Mouse (Mus musculus): ENCODE measurements around the gene Nek2. TPM values are rescaled to one million over a fixed set of nuclear protein-coding genes. Genes with fewer than 3 reads are reported as not detected.
A peak's percentile ranks its signal among the peaks of the same experiment; 100 is the strongest.

The Nek2 gene
- polyA plus RNA-seq, 1 experiment from 2014 or later: 40.9 TPM

GRCm38 (mm10) chr1:191814935-191815334, 6.3 kb upstream of the Nek2 start:
- Histone ChIP-seq H3K27ac (no peak overlapping the region), H3K9me3 (no peaks in the 10 kb centered on the region), H3K4me3 (replicated peaks) (no peak overlapping the region), H3K36me3 (no peaks in the 10 kb centered on the region), H3K9ac (replicated peaks) (no peak overlapping the region), H3K4me2 (no peak overlapping the region), H3K27me3 (no peaks in the 10 kb centered on the region), H3K4me1 (replicated peaks) (peaks cover 10% of the 10 kb centered on the region)
- ATAC-seq (ENCODE audit: insufficient number of reproducible peaks, insufficient read depth, low FRiP score, low TSS enrichment, low read depth): no peak
- 27% methylated on average over 5 of the region's 5 CpGs for WGBS

- no peaks in the 10 kb centered on the region for H3K27me3 ChIP-seq
- H3K9me3 ChIP-seq: no peaks in the 10 kb centered on the region
- H3K36me3 ChIP-seq: no peaks in the 10 kb centered on the region
- no peak overlapping the region for H3K4me2 ChIP-seq
- ATAC-seq (ENCODE audit: insufficient number of reproducible peaks, insufficient read depth, low FRiP score, low TSS enrichment, low read depth): no peak
- no peak overlapping the region for H3K9ac ChIP-seq (replicated peaks)
- no peak overlapping the region for H3K4me3 ChIP-seq (replicated peaks)
- no peak overlapping the region for H3K27ac ChIP-seq
- WGBS: 74% methylated on average over 3 of the region's 3 CpGs
- peaks cover 16% of the 10 kb centered on the region for H3K4me1 ChIP-seq (replicated peaks)
These were observed 4.6 kb upstream of the Nek2 start for GRCm38 (mm10) chr1:191816596-191816995.

- Histone ChIP-seq H3K9ac (replicated peaks) (no peak overlapping the region), H3K27ac (no peak overlapping the region), H3K27me3 (no peaks in the 10 kb centered on the region), H3K4me2 (0 out of 2 replicates have a peak overlapping the region, but pooled peaks have one; percentile 18), H3K36me3 (no peaks in the 10 kb centered on the region), H3K4me3 (replicated peaks) (no peak overlapping the region), H3K9me3 (no peaks in the 10 kb centered on the region), H3K4me1 (replicated peaks) (peaks cover 22% of the 10 kb centered on the region)
- 40% methylated on average over 19 of the region's 19 CpGs for WGBS
- ATAC-seq (ENCODE audit: insufficient number of reproducible peaks, insufficient read depth, low FRiP score, low TSS enrichment, low read depth): peak; percentile 37; the same call in 1 of the 2 replicates
These were observed 3.7 kb upstream of the Nek2 start for GRCm38 (mm10) chr1:191817418-191818144.

GRCm38 (mm10) chr1:191818145-191818631, 3.1 kb upstream of the Nek2 start:
- Histone ChIP-seq H3K27me3 (no peaks in the 10 kb centered on the region), H3K9me3 (no peaks in the 10 kb centered on the region), H3K4me3 (replicated peaks) (no peak overlapping the region), H3K36me3 (peaks cover 5% of the 10 kb centered on the region; the same call in 1 of the 2 replicates), H3K27ac (no peak overlapping the region), H3K9ac (replicated peaks) (no peak overlapping the region), H3K4me1 (replicated peaks) (peaks cover 22% of the 10 kb centered on the region), H3K4me2 (0 out of 2 replicates have a peak overlapping the region, but pooled peaks have one; percentile 18)
- WGBS: 40% methylated on average over 6 of the region's 6 CpGs
- ATAC-seq (ENCODE audit: insufficient number of reproducible peaks, insufficient read depth, low FRiP score, low TSS enrichment, low read depth): no peak

- Histone ChIP-seq H3K27me3 (no peaks in the 10 kb centered on the region), H3K4me3 (replicated peaks) (no peak overlapping the region), H3K9ac (replicated peaks) (no peak overlapping the region), H3K36me3 (peaks cover 14% of the 10 kb centered on the region; the same call in 1 of the 2 replicates), H3K4me2 (no peak overlapping the region), H3K27ac (no peak overlapping the region), H3K4me1 (replicated peaks) (peaks cover 22% of the 10 kb centered on the region), H3K9me3 (no peaks in the 10 kb centered on the region)
- ATAC-seq (ENCODE audit: insufficient number of reproducible peaks, insufficient read depth, low FRiP score, low TSS enrichment, low read depth): no peak
These were observed 2.2 kb upstream of the Nek2 start for GRCm38 (mm10) chr1:191819026-191819425.

GRCm38 (mm10) chr1:191820951-191821325, 306 bp upstream of the Nek2 start:
- peak; percentile 57 for ATAC-seq (ENCODE audit: insufficient number of reproducible peaks, insufficient read depth, low FRiP score, low TSS enrichment, low read depth)
- H3K9ac ChIP-seq (replicated peaks): no peak overlapping the region; the same call in 1 of the 2 replicates

GRCm38 (mm10) chr1:191829124-191829523, 7.9 kb downstream of the Nek2 start:
- no peaks in the 10 kb centered on the region for H3K9me3 ChIP-seq
- no peak overlapping the region for H3K27ac ChIP-seq
- H3K9ac ChIP-seq (replicated peaks): no peak overlapping the region
- WGBS: 91% methylated on average over 3 of the region's 3 CpGs
- no peak for ATAC-seq (ENCODE audit: insufficient number of reproducible peaks, insufficient read depth, low FRiP score, low TSS enrichment, low read depth)
- no peak overlapping the region for H3K4me3 ChIP-seq (replicated peaks)
- no peaks in the 10 kb centered on the region for H3K27me3 ChIP-seq
- peaks cover 93% of the 10 kb centered on the region for H3K36me3 ChIP-seq
- no peak overlapping the region for H3K4me2 ChIP-seq
- no peaks in the 10 kb centered on the region for H3K4me1 ChIP-seq (replicated peaks)

More at GRCm38 (mm10) chr1:191820951-191821325, 306 bp upstream of the Nek2 start:
- 5% methylated on average over 15 of the region's 15 CpGs for WGBS
- H3K27me3 ChIP-seq: no peaks in the 10 kb centered on the region
- H3K4me2 ChIP-seq: peak overlapping the region; percentile 82
- H3K4me1 ChIP-seq (replicated peaks): peaks cover 15% of the 10 kb centered on the region
- peak overlapping the region; percentile 89 for H3K4me3 ChIP-seq (replicated peaks)
- no peak overlapping the region for H3K27ac ChIP-seq
- H3K9me3 ChIP-seq: no peaks in the 10 kb centered on the region
- peaks cover 31% of the 10 kb centered on the region for H3K36me3 ChIP-seq

- Histone ChIP-seq H3K36me3 (peaks cover 52% of the 10 kb centered on the region), H3K27ac (no peak overlapping the region), H3K4me2 (no peak overlapping the region), H3K27me3 (no peaks in the 10 kb centered on the region), H3K9me3 (no peaks in the 10 kb centered on the region), H3K4me3 (replicated peaks) (no peak overlapping the region), H3K4me1 (replicated peaks) (no peaks in the 10 kb centered on the region), H3K9ac (replicated peaks) (no peak overlapping the region)
- no peak for ATAC-seq (ENCODE audit: insufficient number of reproducible peaks, insufficient read depth, low FRiP score, low TSS enrichment, low read depth)
- 93% methylated on average over 6 of the region's 6 CpGs for WGBS
These were observed 12.2 kb downstream of the Nek2 start for GRCm38 (mm10) chr1:191833396-191833795.

- peaks cover 11% of the 10 kb centered on the region for H3K4me1 ChIP-seq (replicated peaks)
- H3K9me3 ChIP-seq: no peaks in the 10 kb centered on the region
- no peak overlapping the region for H3K9ac ChIP-seq (replicated peaks)
- H3K27me3 ChIP-seq: no peaks in the 10 kb centered on the region
- no peak overlapping the region for H3K4me2 ChIP-seq
- ATAC-seq (ENCODE audit: insufficient number of reproducible peaks, insufficient read depth, low FRiP score, low TSS enrichment, low read depth): no peak
- H3K4me3 ChIP-seq (replicated peaks): no peak overlapping the region
- H3K27ac ChIP-seq: no peak overlapping the region
- peaks cover 39% of the 10 kb centered on the region for H3K36me3 ChIP-seq
- WGBS: 11% methylated on average over 19 of the region's 19 CpGs
These were observed 13.6 kb downstream of the Nek2 start for GRCm38 (mm10) chr1:191834825-191835224.

- ATAC-seq (ENCODE audit: insufficient number of reproducible peaks, insufficient read depth, low FRiP score, low TSS enrichment, low read depth): no peak
These were observed 15.2 kb downstream of the Nek2 start for GRCm38 (mm10) chr1:191836318-191836985.

GRCm38 (mm10) chr1:191837691-191838090, 16.4 kb downstream of the Nek2 start:
- 69% methylated on average over 3 of the region's 3 CpGs for WGBS

More at GRCm38 (mm10) chr1:191836318-191836985, 15.2 kb downstream of the Nek2 start:
- Histone ChIP-seq H3K9me3 (no peaks in the 10 kb centered on the region), H3K4me3 (replicated peaks) (no peak overlapping the region), H3K9ac (replicated peaks) (no peak overlapping the region), H3K4me1 (replicated peaks) (peaks cover 11% of the 10 kb centered on the region), H3K27ac (no peak overlapping the region), H3K36me3 (peaks cover 23% of the 10 kb centered on the region), H3K4me2 (no peak overlapping the region), H3K27me3 (no peaks in the 10 kb centered on the region)
- WGBS: 74% methylated on average over 5 of the region's 5 CpGs

More at GRCm38 (mm10) chr1:191837691-191838090, 16.4 kb downstream of the Nek2 start:
- Histone ChIP-seq H3K4me3 (replicated peaks) (no peak overlapping the region), H3K4me2 (no peak overlapping the region), H3K4me1 (replicated peaks) (peaks cover 11% of the 10 kb centered on the region), H3K9me3 (no peaks in the 10 kb centered on the region), H3K27me3 (no peaks in the 10 kb centered on the region), H3K36me3 (peaks cover 14% of the 10 kb centered on the region; the same call in 1 of the 2 replicates), H3K27ac (no peak overlapping the region), H3K9ac (replicated peaks) (no peak overlapping the region)
- ATAC-seq (ENCODE audit: insufficient number of reproducible peaks, insufficient read depth, low FRiP score, low TSS enrichment, low read depth): no peak

Data from limb, embryonic 12.5 days (tissue).